Comparison of ENCODE assay signal across 21 mouse cellular contexts in genomic region chr2:66272551-66272950, GRCm38 (mm10). TPM values are rescaled to one million over a fixed set of nuclear protein-coding genes. Genes with fewer than 3 reads are reported as not detected.
DNase-seq lines count a peak whose midpoint lies in the region; ATAC-seq and TF ChIP-seq lines count a peak whose summit lies in the region.
"Had no signal": no experiment of that assay in that cellular context is flagged by ENCODE, and none has a peak within 500 bp of the region (broad histone marks: within the 10 kb centered on the region; RNA-seq: fewer than 3 reads in every experiment).

No protein-coding gene starts in this region.

- H3K27ac ChIP-seq in lung, embryonic 14.5 days (ENCODE audit: low read depth), result no peak overlapping the region
- H3K27ac ChIP-seq in lung, embryonic 15.5 days, result no peak overlapping the region
- no peak overlapping the region for H3K27ac ChIP-seq in lung, embryonic 16.5 days (ENCODE audit: low read length)

- TF ChIP-seq POLR2A in lung, adult 2 months (IDR thresholded peaks at IDR 0.05; ENCODE audit: borderline replicate concordance, extremely low read depth, low read depth, low read length), result no peak

- no peaks in the 10 kb centered on the region for H3K36me3 ChIP-seq in lung, embryonic 14.5 days (ENCODE audit: insufficient read depth)
- H3K36me3 ChIP-seq in lung, embryonic 15.5 days, result no peaks in the 10 kb centered on the region
- H3K36me3 ChIP-seq in lung, embryonic 16.5 days (ENCODE audit: control insufficient read depth, insufficient read depth, low read length), result no peaks in the 10 kb centered on the region
- H3K36me3 ChIP-seq: G1E had no signal

- no peak for TF ChIP-seq CTCF in lung, embryonic 14.5 days (IDR thresholded peaks at IDR 0.05; ENCODE audit: low read depth)
- no peak for TF ChIP-seq CTCF in lung, adult 2 months (IDR thresholded peaks at IDR 0.05; ENCODE audit: insufficient read depth, low read length)

- H3K9me3 ChIP-seq in lung, embryonic 14.5 days (ENCODE audit: low read depth, low read length), result no peaks in the 10 kb centered on the region
- H3K9me3 ChIP-seq in lung, embryonic 15.5 days, result no peaks in the 10 kb centered on the region
- no peaks in the 10 kb centered on the region for H3K9me3 ChIP-seq in lung, embryonic 16.5 days (ENCODE audit: control insufficient read depth, low read length)

- no peak overlapping the region for H3K4me2 ChIP-seq in lung, embryonic 14.5 days
- H3K4me2 ChIP-seq in lung, embryonic 15.5 days, result peak overlapping the region; percentile 2; the same call in 1 of the 2 replicates
- H3K4me2 ChIP-seq in lung, embryonic 16.5 days (ENCODE audit: low read depth, low read length), result peak overlapping the region; percentile 2; the same call in 1 of the 2 replicates

- peak; percentile 87 for ATAC-seq in lung, embryonic 14.5 days (ENCODE audit: insufficient read depth)
- ATAC-seq in lung, embryonic 15.5 days (ENCODE audit: borderline replicate concordance, extremely low read depth, low FRiP score, low TSS enrichment), result peak; percentile 52; the same call in 1 of the 2 replicates
- peak; percentile 80 for ATAC-seq in lung, embryonic 16.5 days (ENCODE audit: low read depth)
- ATAC-seq: activated CD4-positive, CD25-positive, alpha-beta regulatory T cell, adult 4 months; CD4-positive, CD25-positive, alpha-beta regulatory T cell, adult 4 months; Patski had no signal

- 26% methylated on average over 3 of the region's 3 CpGs for WGBS in lung, embryonic 14.5 days
- WGBS in lung, embryonic 15.5 days, result 33% methylated on average over 3 of the region's 3 CpGs
- 27% methylated on average over 3 of the region's 3 CpGs for WGBS in lung, embryonic 16.5 days
- 34% methylated on average over 3 of the region's 3 CpGs for WGBS in lung, adult 2 months

- H3K27me3 ChIP-seq in lung, embryonic 14.5 days (ENCODE audit: insufficient read depth, low read length), result no peaks in the 10 kb centered on the region
- no peaks in the 10 kb centered on the region for H3K27me3 ChIP-seq in lung, embryonic 15.5 days
- no peaks in the 10 kb centered on the region for H3K27me3 ChIP-seq in lung, embryonic 16.5 days (ENCODE audit: control insufficient read depth, insufficient read depth, low read depth, low read length)
- H3K27me3 ChIP-seq: CH12.LX had no signal

- H3K9ac ChIP-seq in lung, embryonic 14.5 days, result no peak overlapping the region
- H3K9ac ChIP-seq in lung, embryonic 15.5 days, result no peak overlapping the region
- no peak overlapping the region for H3K9ac ChIP-seq in lung, embryonic 16.5 days (ENCODE audit: low read length)

- DNase-seq in lung, embryonic 14.5 days, result peak; percentile 76
- no peak for DNase-seq in lung, postnatal 36 days
- DNase-seq in lung, postnatal 10 days, result no peak
- no peak for DNase-seq in lung, adult 2 months
- DNase-seq: adrenal gland, adult 2 months; adrenal gland, adult 8-10 months; adrenal gland, postnatal 10 days; adrenal gland, postnatal 14 days; adrenal gland, postnatal 25 days; adrenal gland, postnatal 36 days; B cell, adult 2 months; cerebellum, adult 11 months; cerebellum, adult 11-12 months; cerebellum, adult 18-20 months had no signal

- no peak overlapping the region for H3K4me3 ChIP-seq in lung, embryonic 14.5 days (ENCODE audit: low read depth, low read length)
- no peak overlapping the region for H3K4me3 ChIP-seq in lung, embryonic 15.5 days
- H3K4me3 ChIP-seq in lung, embryonic 16.5 days (ENCODE audit: low read length), result no peak overlapping the region
- no peak overlapping the region for H3K4me3 ChIP-seq in lung, adult 2 months (replicated peaks; ENCODE audit: extremely low read depth, low read depth, low read length)

- no peaks in the 10 kb centered on the region for H3K4me1 ChIP-seq in lung, embryonic 14.5 days (ENCODE audit: insufficient read depth)
- no peaks in the 10 kb centered on the region for H3K4me1 ChIP-seq in lung, embryonic 15.5 days
- H3K4me1 ChIP-seq in lung, embryonic 16.5 days (replicated peaks; ENCODE audit: control insufficient read depth, insufficient read depth, low read length), result no peaks in the 10 kb centered on the region
- no peaks in the 10 kb centered on the region for H3K4me1 ChIP-seq in lung, adult 2 months (ENCODE audit: control insufficient read depth, insufficient read depth, low read length)

RNA-seq across cellular contexts. Expression of gene Ttc21b, which starts 16.1 kb away (rescaled TPM):
- polyA plus RNA-seq in lung, embryonic 14.5 days (2014; fragmentation: Nextera tagmentation; extraction: Ambion mirVana), result 16.2 and 18.2 TPM in 2 replicates
- polyA plus RNA-seq in lung, embryonic 15.5 days (2015; fragmentation: Nextera tagmentation; extraction: Ambion mirVana), result 12.6 and 13.3 TPM in 2 replicates
- 11.5 and 12.5 TPM in 2 replicates for polyA plus RNA-seq in lung, embryonic 16.5 days (2015; fragmentation: Nextera tagmentation; extraction: Ambion mirVana)
- polyA plus RNA-seq in lung, adult 2 months (2012; rRNA removed), result 3.2 and 4.2 TPM in 2 replicates
- polyA plus RNA-seq: G1E had no signal
